Mouse (Mus musculus) embryonic fibroblast, embryonic 13.5 days (primary cell): ENCODE data around the gene Slc16a9.

ENCODE experiments used
- CTCF ChIP-seq: IDR thresholded peaks from 2 replicates; pipeline ENCODE4 v1.5.1; 2011; ENCODE audit warnings: mild to moderate bottlenecking, control low read depth, low read length, moderate library complexity, borderline replicate concordance; ENCODE audit not compliant: insufficient read depth
- POLR2A ChIP-seq: IDR thresholded peaks from 2 replicates; pipeline ENCODE4 v1.6.1; 2011; ENCODE audit warnings: low read depth, mild to moderate bottlenecking, control low read depth, low read length, moderate library complexity

- TF ChIP-seq CTCF (no peak), POLR2A (no peak)
Observed at GRCm38 (mm10) chr10:70325518-70325917, 80.6 kb downstream of the Slc16a9 start.
